Mouse (Mus musculus) adrenal gland, postnatal 14 days (tissue): Measurements from ENCODE around the gene Gm3259. TPM values are rescaled to one million over a fixed set of nuclear protein-coding genes. Genes with fewer than 3 reads are reported as not detected.
"Not testable (repeated sequence)": the region's sequence is repeated elsewhere in the genome, so short reads cannot be mapped to it uniquely, and the experiment has no call there.

Experiments used
- DNase-seq: peaks from one replicate; pipeline ENCODE4 v3.0.0; 2021; ENCODE audit warnings: mixed read lengths
- long read RNA-seq, 2 experiments: library from polyadenylated mRNA; stranded (forward); transcript quantifications; one replicate each; pipeline ENCODE4 v2.0.0; 2021
- total RNA-seq: library from RNA; stranded (reverse); gene quantifications from 2 replicates; pipeline ENCODE4 v1.2.3, GENCODE M21; 2021

Gene Gm3259
- total RNA-seq, result not detected in 2 replicates
- long read RNA-seq, experiment 1, result 0 reads
- long read RNA-seq, experiment 2, result 0 reads

- not testable (repeated sequence) for DNase-seq
Measured at GRCm38 (mm10) chr5:95305611-95306010, at the start of gene Gm3259. Gene Gm3259 (plus strand): TSS chr5:95305911.

- not testable (repeated sequence) for DNase-seq
Measured at GRCm38 (mm10) chr5:95272668-95273067, 33.0 kb upstream of the Gm3259 start, which contains the start of gene Gm10424. Gene Gm10424 (minus strand): TSS chr5:95272768.

Other genes starting within 250 kb of the Gm3259 start
- not detected in 2 replicates for gene Gm7942, start 199.0 kb upstream of the Gm3259 start, total RNA-seq
- gene Gm16513, start 123.3 kb upstream of the Gm3259 start, total RNA-seq, result not detected in 2 replicates
- not detected in 2 replicates for gene Gm10424, start 33.1 kb upstream of the Gm3259 start, total RNA-seq
- not detected in 2 replicates for gene D5Ertd577e, start 150.9 kb downstream of the Gm3259 start, total RNA-seq
- gene Gm3286, start 204.8 kb downstream of the Gm3259 start, total RNA-seq, result not detected in 2 replicates